Mouse (Mus musculus) adrenal gland, adult 8-10 months (tissue): ENCODE measurements around the gene Cops2. TPM values are rescaled to one million over a fixed set of nuclear protein-coding genes. Genes with fewer than 3 reads are reported as not detected.

Source experiments
- DNase-seq: peaks from one replicate; pipeline ENCODE4 v3.0.0; 2022
- total RNA-seq, 4 experiments: library from RNA; stranded (reverse); gene quantifications; 2 replicates each; pipeline ENCODE4 v1.2.4; 2022

Cops2 gene
- 100 to 1,000 TPM; 151 to 184 (median 163) TPM for total RNA-seq

DNA sequence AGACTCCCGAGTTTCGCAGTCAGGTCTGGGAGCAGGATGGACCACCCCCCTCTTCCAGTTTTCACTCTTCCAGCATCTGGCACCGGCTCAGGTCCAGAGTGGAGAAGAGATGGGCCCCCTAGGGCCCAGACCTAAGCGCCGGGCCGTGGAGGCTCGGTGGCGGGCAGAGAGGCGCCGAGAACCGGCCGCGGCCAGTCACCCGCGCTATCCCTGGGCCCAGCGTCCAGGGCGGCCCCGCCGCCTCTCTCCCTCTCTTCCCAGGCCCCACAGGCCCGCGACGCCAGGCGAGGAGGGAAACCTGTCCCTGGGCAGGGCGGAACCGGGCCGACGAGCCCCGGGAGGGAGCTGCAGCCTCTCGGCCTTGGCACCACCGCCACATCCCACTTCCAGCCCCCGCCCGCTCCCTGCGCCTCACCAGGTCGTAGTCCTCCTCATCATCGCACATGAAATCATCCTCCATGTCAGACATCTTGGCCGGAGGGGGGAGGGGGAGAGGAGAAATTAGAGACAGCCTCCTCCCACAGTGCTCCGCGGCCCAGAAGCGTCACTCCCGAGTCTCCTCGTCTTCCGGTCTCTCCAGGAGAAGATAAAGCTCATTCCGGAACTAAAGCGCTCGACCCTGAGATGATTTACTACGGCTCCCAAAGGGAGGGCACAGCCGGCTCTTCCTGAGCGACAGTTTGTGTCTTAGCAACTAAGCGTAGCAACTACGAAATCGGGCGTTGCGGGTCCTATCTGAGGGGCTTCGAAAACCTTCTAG, at the start of gene Cops2, which contains the start of gene Galk2:
Gene Cops2, minus strand, starts transcription at position 619 of the 760 bp plus-strand sequence.
Gene Galk2, plus strand, starts transcription at position 589 of the 760 bp plus-strand sequence.
- DNase-seq, result peak; percentile 95

DNA sequence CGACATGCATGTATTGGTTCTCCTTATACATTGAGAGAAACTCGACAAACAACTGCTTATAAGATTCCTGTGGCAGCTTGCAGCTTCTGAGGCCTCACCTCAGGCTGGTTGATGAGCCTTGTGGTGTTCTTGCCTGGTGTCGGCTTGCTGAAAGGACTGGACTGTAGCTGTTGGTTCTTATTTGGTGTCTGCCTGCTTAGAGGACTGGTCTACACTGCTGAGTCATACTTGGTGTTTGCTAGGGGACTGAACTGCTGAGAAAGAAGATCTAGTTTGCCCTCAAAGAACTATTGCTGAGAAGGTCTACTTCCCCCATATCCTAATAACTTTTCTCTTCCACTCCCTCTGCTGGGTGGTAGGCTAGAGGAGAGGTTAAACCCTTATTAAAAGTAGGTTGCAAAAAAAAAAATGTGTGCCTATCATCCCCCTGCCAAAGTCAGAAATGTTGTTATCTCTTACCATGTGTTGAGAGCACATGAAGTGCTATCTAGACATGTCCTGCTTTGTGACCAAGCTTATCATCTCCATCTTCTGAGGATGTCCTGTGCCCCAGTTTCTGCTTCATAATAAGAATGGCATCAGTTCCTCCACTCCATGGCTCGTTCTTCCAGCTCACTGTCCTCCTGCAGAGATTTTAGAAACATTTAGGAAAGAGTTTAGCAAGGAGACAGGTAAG, 48.8 kb upstream of the Cops2 start:
- no peak for DNase-seq

DNA sequence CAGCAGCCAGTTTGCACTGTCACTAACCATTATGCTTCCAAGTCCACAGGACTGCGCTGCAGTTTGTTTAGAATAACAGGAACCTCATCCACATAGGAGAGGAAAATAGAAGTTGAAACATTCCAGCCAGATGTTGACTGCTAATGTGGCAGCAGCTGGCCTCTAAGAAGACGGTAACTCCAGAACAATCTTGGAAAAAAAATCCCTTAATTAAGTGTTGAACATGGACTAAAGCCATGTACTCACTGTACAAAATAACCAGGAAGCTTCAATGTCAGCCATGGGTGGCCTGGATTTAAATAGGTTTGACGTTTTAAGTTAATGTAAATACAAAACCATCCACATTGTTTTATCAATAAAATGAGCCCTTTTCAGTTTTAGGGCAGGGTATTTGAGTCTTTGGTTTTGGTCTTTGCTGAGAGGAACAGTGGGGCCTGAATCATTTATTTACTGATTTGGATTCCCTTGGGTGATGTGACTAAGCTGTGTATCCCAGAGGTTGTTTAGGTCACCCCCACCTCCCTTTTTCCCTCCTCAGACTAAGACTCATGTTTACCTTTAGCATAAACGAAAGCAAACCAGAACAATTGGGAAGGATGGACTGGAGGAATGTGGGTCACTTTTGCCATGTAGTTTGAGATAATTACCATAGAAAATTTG, 47.6 kb upstream of the Cops2 start:
- DNase-seq, result no peak

DNA sequence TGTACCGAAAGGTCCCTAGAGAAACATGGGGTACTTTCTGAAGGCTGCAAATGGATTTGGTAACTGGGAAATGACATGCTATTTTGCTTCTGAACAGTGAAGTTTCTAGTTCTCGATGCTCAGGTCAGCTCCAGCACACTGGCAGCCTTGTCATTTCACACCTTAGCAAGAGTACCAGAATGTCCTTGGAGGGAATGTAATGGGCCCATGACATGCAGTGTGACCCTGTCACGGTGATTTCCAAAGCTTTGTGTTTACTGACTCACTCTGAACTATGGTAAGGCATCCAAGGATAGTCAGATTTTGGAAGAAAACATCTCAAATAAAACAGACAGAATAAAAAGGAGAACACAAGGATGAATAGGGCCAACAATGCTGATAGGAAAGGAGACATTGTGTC, 42.5 kb upstream of the Cops2 start:
- DNase-seq, result peak; percentile 49

DNA sequence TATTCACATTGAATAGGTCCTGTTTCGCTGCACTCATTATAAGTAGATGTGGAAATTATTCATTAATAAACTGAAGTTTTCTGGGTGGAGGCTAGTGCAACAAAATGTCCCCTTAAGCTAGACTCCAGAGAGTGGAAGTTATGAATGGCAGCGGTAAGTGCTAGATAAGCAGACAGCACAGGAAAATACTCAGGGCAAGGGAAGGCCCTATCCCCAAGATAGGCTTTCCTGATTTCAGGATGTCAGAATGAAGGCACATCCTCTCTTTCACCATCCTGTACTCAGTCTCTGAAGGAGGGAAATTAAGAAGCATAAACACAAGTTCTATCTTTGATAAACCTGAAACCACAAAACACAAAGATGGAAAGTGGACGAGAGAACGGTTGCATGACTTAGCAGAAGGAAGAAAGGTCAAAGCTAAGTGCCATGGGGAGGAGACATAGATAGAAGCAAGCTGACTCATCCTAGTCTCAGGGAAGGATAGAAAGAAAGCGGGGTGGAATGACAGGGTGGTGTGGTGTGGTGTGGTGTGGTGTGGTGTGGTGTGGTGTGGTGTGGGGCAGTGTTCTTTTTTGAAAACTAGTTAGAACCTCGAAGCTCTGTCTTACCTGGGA, 42.0 kb upstream of the Cops2 start:
- no peak for DNase-seq

DNA sequence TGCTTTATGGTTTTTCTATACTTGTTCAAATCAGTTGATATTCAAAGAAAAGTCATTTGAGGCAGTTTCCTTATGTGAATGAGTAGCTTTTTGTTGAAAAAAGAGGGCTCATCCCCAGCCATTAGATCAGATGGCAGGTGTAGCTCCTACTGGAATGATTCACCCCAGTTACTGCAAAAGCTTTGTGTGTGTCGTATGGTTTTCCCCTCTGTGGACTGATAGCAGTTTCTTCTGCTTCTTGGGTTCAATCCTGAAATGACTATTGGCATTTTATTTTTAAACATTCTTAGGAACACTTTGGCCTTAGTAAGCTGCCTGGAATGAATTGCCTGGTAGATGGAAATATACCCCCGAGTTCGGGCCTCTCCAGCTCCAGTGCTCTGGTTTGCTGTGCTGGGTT, 37.4 kb upstream of the Cops2 start:
- DNase-seq, result no peak

DNA sequence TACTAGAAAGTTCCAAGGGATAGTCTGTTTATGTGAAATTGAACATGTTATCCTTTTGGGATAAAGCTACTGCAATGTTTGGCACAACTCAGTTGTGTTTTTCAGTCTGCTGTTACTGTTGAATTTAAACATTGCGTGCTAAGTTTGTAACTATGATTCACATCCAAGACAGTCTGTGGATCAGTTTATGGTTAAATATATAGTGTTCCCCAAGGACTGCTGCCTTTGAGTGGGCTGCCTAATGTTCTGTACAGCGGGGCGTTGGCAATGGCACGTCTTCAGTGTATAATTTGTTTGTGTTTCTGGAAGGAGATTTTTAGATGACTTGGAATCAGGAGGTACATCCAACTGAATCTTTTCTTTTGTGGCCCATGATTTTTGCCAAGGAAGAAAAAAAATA, 36.2 kb upstream of the Cops2 start:
- DNase-seq, result no peak

DNA sequence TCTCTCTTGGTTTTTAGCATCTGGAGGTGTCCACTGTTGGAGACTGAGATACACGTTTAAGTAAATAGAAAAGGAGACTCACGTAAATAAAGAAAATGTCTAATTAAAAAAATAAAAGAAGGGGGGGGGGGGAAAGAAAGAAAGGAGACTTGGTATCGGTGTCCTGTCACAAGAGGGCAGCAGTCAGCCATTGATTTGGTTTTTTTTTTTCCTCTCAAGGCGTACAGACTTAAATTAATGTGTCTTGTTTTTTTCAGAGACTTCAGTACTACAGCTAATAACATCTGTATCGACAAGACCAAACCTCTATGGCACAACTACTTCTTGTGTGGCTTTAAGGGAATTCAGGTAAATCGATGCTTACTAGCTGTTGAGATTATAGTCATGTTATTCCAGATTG, 34.2 kb upstream of the Cops2 start:
- no peak for DNase-seq

DNA sequence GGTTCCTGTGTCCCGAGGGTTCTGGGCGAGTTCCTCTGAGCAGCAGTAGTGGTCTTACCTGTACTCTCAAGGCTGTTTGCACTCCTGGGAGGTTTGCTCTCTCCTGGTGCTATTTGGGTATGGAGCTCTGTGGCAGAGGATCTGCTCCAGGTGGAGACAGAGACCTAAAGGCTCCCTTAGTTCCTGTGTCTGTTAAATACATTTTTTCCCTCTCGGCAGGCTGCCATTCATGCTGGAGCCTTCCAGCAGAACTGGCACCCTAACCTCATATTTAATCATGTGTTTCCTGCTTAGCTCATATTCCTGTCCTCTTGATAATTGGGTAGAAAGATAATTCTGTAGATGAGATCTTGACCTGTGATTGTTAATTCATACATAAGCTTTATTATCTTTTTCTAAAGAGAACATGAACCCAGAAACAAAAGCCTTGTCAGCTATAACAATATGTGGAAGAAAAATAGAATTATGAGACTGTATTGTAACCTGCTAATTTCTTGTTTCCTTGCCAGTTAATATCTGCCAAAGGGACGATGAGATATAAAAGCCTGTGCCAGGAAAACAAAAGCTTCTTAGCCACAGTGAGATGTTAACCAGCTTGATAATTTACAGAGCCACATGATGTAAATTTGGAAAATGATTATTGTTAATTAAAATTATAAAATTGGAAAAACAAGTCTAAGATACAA, 27.1 kb upstream of the Cops2 start:
- DNase-seq, result no peak

DNA sequence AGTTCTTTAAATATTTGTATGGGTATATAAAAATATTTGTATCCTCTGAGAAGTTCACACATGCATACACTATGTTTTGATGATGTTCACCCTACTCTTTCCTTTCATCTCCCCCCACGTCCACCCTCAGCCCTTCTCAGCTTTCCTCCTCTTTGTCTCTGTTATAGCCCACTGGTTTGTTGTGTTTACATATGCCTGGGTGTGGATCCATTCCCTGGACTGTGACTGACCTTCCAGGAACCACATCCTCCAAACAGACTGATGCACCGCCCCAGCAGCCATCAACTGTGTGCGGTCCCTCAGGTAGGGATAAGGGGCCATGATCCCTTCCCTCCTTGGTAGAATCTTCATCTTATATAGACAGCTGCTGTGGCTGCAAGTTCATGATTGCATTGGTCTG, 11.2 kb upstream of the Cops2 start:
- no peak for DNase-seq

DNA sequence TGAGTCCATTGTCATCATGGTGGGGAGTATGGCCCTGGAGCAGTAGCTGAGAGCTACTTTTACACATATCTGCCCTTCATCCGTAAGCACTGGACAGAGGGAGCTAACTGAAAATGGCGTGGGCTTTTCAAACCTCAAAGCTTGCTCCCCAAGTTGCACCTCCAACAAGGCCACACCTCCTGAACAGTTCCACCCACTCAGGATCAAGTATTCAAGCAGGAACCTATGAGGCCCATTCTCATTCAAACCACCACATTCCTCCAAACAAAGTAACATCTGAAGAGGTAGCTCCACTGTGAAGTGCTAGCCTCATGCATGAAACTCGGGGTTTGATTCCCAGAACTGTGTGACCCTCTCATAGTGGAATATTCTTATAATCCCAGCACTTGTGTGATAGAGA, 9.4 kb upstream of the Cops2 start:
- no peak for DNase-seq

DNA sequence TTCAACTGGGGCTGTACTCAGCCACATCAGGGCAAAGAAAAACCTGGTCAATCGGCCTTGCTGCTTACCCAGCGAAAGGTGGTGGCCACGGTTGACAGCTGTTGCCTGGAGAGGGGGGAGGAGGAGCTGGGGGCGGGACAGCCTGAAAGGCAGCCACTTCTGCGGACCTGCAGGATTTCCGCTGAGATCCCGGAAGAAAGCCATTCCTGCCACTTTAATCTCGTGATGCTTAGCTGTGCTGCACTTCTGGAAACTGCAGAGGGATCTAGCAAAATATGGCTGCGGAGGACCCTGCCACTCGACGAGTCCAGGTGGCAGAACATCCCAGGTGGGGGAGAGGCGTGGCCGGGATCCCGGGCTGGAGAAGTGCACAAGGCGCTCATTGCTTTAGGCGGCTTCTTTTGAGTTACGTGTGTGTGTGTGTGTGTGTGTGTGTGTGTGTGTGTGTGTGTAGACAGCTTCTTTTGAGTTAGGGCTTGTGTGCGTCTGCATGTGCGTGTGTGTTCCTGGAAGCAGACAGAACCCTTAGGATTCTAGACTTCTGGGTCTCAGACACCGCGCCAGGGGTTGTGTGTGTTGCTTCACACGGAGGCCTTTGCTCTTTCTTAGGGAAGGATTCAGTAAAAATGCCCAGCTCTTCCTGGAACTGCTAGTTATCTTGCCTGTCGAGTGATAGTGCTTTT, 7.3 kb upstream of the Cops2 start:
- DNase-seq, result peak; percentile 58

DNA sequence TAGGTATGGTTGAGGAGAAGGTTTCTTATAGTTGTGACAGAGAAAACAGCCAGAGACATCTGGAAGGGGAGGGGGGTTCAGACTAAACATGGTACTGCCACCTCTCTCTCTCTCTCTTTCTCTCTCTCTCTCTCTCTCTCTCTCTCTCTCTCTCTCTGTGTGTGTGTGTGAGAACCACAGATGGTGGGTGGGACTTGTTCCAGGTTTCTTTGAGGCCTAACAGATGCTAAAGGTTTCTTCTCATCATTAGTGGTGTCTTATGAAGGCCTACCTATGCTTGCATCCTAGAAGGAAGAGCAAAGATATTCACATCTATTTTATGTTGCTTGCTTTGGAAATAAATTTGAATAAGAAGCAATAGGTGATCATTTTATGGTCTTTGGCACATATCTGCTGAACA, 6.6 kb upstream of the Cops2 start:
- no peak for DNase-seq

DNA sequence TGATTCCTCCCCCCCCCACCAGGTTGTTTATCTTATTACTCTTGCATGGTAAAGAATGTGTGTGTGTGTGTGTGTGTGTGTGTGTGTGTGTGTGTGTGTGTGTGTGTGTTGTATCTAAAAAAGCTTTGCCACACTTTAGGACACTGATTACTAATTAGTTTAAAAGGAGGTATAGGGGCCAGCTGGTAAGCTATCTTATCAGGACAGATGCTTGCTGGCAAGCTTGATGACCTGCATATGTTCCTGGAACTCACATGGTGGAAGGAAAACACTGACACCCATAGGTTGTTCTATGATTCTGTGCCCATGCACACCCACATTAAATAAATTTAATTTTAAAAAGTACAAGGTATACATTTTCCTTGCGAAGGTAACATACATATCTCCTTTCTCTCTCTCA, 5.6 kb upstream of the Cops2 start:
- DNase-seq, result no peak

DNA sequence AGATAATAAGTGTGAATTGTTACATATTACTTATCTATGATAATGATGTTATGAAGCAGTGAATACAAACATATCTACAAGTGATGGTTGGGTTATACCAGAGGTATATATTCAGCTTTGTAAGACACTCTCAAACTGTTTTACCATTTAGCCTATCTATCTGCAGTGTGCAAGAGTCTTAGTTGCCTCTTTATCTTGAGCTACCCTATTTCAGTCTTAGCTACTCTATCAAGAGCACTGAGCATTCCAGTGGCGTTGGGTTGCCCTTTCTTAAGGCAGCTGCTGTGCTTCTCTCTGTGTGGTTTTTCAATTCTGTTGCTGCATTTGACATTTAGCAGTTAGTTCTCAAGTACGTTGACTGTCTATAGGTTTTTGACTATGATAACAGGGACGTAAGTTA, 4.9 kb upstream of the Cops2 start:
- no peak for DNase-seq

DNA sequence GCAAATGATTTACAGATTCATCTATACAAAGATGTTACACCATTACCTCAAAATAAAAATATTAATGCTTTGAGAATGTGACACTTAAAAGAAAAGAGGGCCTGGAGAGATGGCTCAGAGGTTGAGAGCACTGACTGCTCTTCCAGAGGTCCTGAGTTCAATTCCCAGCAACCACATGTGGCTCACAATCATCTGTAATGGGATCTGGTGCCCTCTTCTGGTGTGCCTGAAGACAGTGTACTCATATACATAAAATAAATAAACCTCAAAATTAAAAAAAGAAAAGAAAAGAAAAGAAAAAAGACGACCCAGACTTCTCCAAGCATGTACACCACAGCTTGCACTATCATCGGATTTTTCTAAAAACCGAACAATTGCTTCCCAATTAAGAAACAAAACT, 1.2 kb downstream of the Cops2 start:
- DNase-seq, result no peak

DNA sequence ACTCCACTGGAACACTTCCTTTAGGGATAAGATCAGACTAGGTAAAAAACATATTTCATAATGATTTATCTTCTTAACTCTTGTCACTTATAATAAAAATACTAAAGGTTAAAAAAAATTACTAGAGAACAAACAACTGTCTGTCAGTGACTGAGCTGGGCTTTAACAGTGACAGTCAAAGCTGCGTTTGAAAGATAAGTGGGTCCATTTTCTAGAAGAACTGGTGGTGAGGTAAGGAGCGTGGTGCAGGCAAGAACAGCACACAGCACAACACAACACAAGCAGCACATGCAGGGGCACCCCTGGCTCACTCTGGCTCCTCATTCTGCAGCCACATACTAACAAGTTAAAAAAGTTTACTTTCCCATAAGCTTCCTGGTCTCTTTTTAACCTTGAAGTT, 7.7 kb downstream of the Cops2 start:
- DNase-seq, result no peak

DNA sequence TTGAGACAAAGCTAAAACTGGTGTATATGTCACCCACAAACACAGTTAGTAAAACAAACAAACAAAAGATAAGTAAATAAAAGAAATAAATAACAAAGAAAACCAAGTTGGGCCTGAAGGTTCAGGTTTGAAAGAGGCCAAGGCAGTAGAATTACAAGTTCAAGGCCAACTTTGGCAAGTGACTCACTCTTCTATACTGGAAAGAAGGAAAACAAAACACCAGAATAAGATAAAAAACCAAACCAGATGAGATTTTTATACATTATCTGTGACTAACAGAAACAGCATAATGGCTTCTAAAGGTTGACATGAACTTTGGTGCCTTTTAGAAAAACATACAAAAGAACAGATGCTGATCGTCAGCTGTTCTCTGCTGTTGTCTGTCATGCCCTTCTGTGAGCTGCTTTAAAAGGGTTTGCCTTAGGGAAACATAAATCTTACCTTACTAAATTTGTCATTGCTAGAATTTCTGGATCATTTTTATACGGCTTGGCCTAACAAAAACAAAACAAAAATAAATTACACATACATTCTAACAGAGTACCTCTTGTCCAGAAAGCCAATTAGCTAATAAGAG, 20.1 kb downstream of the Cops2 start:
- no peak for DNase-seq

DNA sequence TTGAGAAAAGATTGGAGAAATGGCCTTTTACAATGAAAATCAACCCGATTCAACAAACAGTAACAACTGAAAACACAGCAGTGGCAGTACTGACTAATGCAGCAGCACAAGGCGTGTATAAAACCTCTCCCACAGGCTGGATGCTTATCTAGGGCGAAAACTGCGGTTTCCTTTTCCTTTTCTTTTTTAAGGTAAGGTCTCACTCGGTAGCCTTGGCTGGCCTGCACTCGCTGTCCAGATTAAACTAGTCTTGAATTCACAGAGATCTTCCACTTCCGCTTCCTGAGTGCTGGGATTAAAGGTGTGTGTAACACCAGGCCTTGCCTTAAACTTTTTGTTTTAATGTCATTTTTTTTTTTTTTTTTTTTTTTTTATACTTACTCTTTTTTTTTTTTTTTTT, 20.8 kb downstream of the Cops2 start:
- no peak for DNase-seq

DNA sequence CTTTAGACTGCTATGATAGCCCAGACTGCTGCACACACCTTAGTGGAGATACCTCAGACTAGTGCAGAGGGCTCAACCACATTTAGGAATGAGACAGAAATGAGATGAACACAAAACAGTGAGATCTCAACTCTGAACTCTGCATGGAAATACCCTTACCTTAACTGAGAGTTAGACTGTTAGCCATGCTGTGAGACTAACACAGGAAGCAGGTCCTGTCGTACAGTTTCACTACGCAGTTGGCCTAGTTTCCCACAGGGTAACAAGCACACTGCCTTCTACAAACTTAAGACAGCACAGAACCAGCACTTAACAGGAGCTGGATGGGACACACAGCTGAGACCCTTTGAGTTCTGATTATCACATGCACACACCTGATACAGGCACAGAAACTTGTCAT, 29.0 kb downstream of the Cops2 start:
- DNase-seq, result no peak

DNA sequence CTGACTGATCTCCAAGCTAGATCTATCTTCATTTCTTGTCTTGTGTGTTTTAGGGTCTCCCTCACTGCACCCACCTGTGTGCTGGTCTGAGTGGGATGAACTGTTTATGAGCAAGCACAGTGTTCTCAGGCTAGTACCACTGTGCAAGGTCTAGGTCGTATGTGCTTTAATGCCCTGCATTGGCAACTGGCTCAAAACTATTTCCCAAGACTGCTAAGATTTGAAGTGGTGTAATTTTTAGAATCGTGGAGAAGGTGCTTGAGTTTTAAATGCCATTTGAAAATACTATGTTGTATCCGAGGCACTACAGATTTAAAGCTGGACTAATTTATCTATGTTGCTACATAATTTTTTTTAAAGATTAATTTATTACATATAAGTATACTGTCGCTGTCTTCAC, 31.0 kb downstream of the Cops2 start:
- no peak for DNase-seq

DNA sequence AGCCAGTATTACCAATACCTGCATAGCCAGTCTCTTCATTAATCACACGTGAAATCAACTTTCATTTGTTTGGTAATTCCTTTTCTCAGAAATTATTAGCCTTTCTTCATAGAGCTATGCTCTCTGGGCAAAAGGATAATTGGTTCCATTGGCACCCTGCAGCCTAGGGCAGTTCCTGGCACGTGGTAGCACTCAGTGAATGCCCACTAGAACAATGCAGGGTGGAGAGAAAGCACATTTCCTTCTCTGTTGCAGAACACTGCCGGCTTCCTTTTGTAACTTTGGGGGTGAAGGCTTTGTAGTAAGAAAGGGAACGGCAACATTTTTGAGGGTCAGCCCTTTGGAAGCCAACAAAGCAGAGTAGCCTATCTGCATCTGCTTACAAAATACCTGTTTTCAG, 32.7 kb downstream of the Cops2 start:
- no peak for DNase-seq
